Mouse (Mus musculus) ES-Bruce4 (cell line): Measurements from ENCODE around the gene Kcnj14.

Experiments used
- CTCF ChIP-seq: IDR thresholded peaks from one replicate; pipeline ENCODE4 v1.8.1; 2011; ENCODE audit warnings: low read depth, low read length
- EP300 ChIP-seq: IDR thresholded peaks from 2 replicates; pipeline ENCODE4 v1.6.1; 2011; ENCODE audit warnings: low read depth, low read length; ENCODE audit not compliant: insufficient read depth
- POLR2A ChIP-seq: IDR thresholded peaks from one replicate; pipeline ENCODE4 v1.8.1; 2011; ENCODE audit warnings: low read length; ENCODE audit not compliant: insufficient read depth

DNA sequence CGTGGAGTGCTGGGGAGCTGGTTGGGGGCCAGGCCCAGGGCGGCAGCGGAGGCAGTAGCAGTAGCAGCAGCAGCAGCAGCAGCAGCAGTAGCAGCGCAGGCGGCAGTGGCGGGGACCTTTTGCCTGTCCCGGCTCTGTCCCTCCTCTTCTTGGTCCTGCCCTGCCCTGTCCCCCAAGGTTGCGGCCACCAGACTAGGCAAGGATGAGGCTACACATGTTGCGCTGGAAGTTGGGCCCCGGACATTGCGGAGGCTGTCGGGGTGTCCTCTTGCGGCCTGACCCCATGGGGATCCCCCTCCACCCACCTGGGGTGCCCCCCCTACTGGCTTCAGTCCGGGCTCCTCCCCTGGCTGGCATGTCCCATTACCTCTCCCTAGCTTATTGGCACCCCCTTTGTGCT is 45.2 kb upstream of the Kcnj14 start:
- no peak for TF ChIP-seq POLR2A
- no peak for TF ChIP-seq CTCF
- TF ChIP-seq EP300, result no peak
